ENCODE assay signal across 12 mouse cellular contexts in the genomic region with DNA sequence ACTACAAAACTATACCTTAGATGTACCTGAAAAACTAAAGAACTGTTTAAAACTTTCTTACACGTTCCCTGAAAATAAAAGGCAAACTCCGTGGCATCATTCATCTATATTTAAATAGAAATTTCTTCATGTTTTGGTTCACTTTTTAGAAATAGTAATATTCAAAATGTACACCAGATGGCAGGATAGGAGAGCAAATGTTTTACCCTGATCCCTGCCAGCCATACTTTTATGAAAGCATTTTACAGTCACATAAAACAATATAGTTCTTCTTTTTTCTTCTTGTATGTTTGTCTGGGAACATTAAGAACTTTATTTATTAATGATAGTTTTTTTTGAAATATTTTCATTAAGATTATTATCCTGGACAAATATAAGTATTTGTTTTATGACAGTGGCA.
DNase-seq lines count a peak whose midpoint lies in the region; ATAC-seq and TF ChIP-seq lines count a peak whose summit lies in the region.
"Had no signal": no experiment of that assay in that cellular context is flagged by ENCODE, and none has a peak within 500 bp of the region (broad histone marks: within the 10 kb centered on the region; RNA-seq: fewer than 3 reads in every experiment).

No protein-coding gene starts in this region.

- TF ChIP-seq CTCF in heart, adult 2 months (IDR thresholded peaks at IDR 0.05), result peak; percentile 42
- TF ChIP-seq CTCF in liver, adult 2 months (IDR thresholded peaks at IDR 0.05; ENCODE audit: low read depth, low read length), result 0 out of 2 replicates have a peak, but pooled peaks have one; percentile 1
- peak in 1 of 3 experiments; percentile 50; a peak in 2 of 6 replicates for TF ChIP-seq CTCF in MEL (IDR thresholded peaks at IDR 0.05 in 2 of 3, conservative IDR thresholded peaks at IDR 0.05 in 1 of 3; ENCODE audit: control insufficient read depth in 1 of 3, insufficient read depth in 1 of 3, low read depth in 2 of 3, low read length in 3 of 3, poor library complexity in 1 of 3, severe bottlenecking in 1 of 3)

- no peak for ATAC-seq in embryonic facial prominence, embryonic 14.5 days (ENCODE audit: low read depth)
- ATAC-seq: inflammation-experienced regulatory T-cells, adult 6 months had no signal

- no peaks in the 10 kb centered on the region for H3K27me3 ChIP-seq in heart, adult 2 months (ENCODE audit: control insufficient read depth, insufficient read depth, low read length)
- H3K27me3 ChIP-seq in heart, embryonic 10.5 days (ENCODE audit: insufficient read depth, poor library complexity, severe bottlenecking), result no peaks in the 10 kb centered on the region
- no peaks in the 10 kb centered on the region for H3K27me3 ChIP-seq in liver, adult 2 months (ENCODE audit: control insufficient read depth, insufficient read depth, low read length)
- H3K27me3 ChIP-seq in MEL (ENCODE audit: control insufficient read depth in 1 of 2, insufficient read depth in 2 of 2, low read length in 2 of 2), result no peaks in the 10 kb centered on the region
- no peaks in the 10 kb centered on the region for H3K27me3 ChIP-seq in embryonic facial prominence, embryonic 14.5 days (replicated peaks; ENCODE audit: control insufficient read depth, insufficient read depth, low read length)
- H3K27me3 ChIP-seq: heart, embryonic 13.5 days; stomach, embryonic 15.5 days had no signal

- H3K79me2 ChIP-seq in heart, adult 2 months (replicated peaks; ENCODE audit: control insufficient read depth, insufficient read depth, low read length), result no peaks in the 10 kb centered on the region
- no peaks in the 10 kb centered on the region for H3K79me2 ChIP-seq in liver, adult 2 months (ENCODE audit: control insufficient read depth, insufficient read depth, low read length)
- no peaks in the 10 kb centered on the region for H3K79me2 ChIP-seq in MEL (ENCODE audit: control insufficient read depth, insufficient read depth, low read length, poor library complexity)

- DNase-seq in heart, adult 2 months, result no peak
- no peak for DNase-seq in heart, embryonic 10.5 days (ENCODE audit: low spot score)
- no peak for DNase-seq in liver, adult 2 months (ENCODE audit: extremely low read depth, low read depth, low spot score)
- no peak for DNase-seq in liver
- DNase-seq in MEL (ENCODE audit: low read depth, low spot score), result peak; percentile 37
- DNase-seq in embryonic facial prominence, embryonic 14.5 days (ENCODE audit: low spot score), result peak; percentile 6
- DNase-seq in urinary bladder, adult 18-20 months (ENCODE audit: low spot score in 2 of 2), result no peak
- no peak for DNase-seq in ovary, postnatal 36 days (ENCODE audit: low spot score)
- DNase-seq: kidney, postnatal 4 days had no signal

- TF ChIP-seq POLR2A in heart, adult 2 months (IDR thresholded peaks at IDR 0.05; ENCODE audit: insufficient read depth, low read depth, low read length), result no peak
- TF ChIP-seq POLR2A in liver, adult 2 months (IDR thresholded peaks at IDR 0.05; ENCODE audit: extremely low read depth, insufficient read depth, low read length), result no peak
- no peak for TF ChIP-seq POLR2A in MEL (IDR thresholded peaks at IDR 0.05; ENCODE audit: control insufficient read depth in 1 of 2, insufficient read depth in 1 of 2, low read depth in 1 of 2, low read length in 2 of 2, poor library complexity in 1 of 2)

- 36% methylated on average over 2 of the region's 2 CpGs for WGBS in heart, adult 2 months
- WGBS in heart, embryonic 10.5 days, result 67% methylated on average over 2 of the region's 2 CpGs
- WGBS in liver, adult 2 months, result 47% methylated on average over 2 of the region's 2 CpGs
- WGBS in embryonic facial prominence, embryonic 14.5 days, result 51% methylated on average over 2 of the region's 2 CpGs

- TF ChIP-seq EP300 in heart, adult 2 months (IDR thresholded peaks at IDR 0.05; ENCODE audit: insufficient read depth, low read depth, low read length), result no peak
- no peak for TF ChIP-seq EP300 in MEL (IDR thresholded peaks at IDR 0.05; ENCODE audit: low read depth in 1 of 2, low read length in 2 of 2)

- H3K36me3 ChIP-seq in heart, adult 2 months (ENCODE audit: control insufficient read depth, insufficient read depth, low read length), result no peaks in the 10 kb centered on the region
- no peaks in the 10 kb centered on the region for H3K36me3 ChIP-seq in heart, embryonic 10.5 days
- no peaks in the 10 kb centered on the region for H3K36me3 ChIP-seq in liver, adult 2 months (ENCODE audit: control insufficient read depth, insufficient read depth, low read length)
- H3K36me3 ChIP-seq in MEL (ENCODE audit: control insufficient read depth in 1 of 2, insufficient read depth in 2 of 2, low read length in 2 of 2), result no peaks in the 10 kb centered on the region
- no peaks in the 10 kb centered on the region for H3K36me3 ChIP-seq in embryonic facial prominence, embryonic 14.5 days (ENCODE audit: control insufficient read depth, insufficient read depth, low read length)
- H3K36me3 ChIP-seq: heart, embryonic 13.5 days; stomach, embryonic 15.5 days had no signal

- H3K4me2 ChIP-seq in embryonic facial prominence, embryonic 14.5 days (ENCODE audit: low read depth, low read length), result no peak overlapping the region
- H3K4me2 ChIP-seq: heart, embryonic 13.5 days; stomach, embryonic 15.5 days had no signal

- intact Hi-C loops in heart, adult 2 months (cut with DNase I), result loop anchor here (5.0 kb wide), 1 partner anchor 958 kb away; no protein-coding TSS in a partner anchor

- TF ChIP-seq RAD21 in MEL (IDR thresholded peaks at IDR 0.05; ENCODE audit: low read depth, low read length), result peak; percentile 71

- H3K27ac ChIP-seq in heart, adult 2 months, result no peak overlapping the region
- no peak overlapping the region for H3K27ac ChIP-seq in heart, embryonic 10.5 days
- no peak overlapping the region for H3K27ac ChIP-seq in liver, adult 2 months (replicated peaks; ENCODE audit: insufficient read depth, low read depth, low read length)
- no peak overlapping the region for H3K27ac ChIP-seq in MEL (ENCODE audit: control insufficient read depth, low read depth, low read length)
- no peak overlapping the region for H3K27ac ChIP-seq in embryonic facial prominence, embryonic 14.5 days (replicated peaks; ENCODE audit: low read depth, low read length)
- H3K27ac ChIP-seq: heart, embryonic 13.5 days; stomach, embryonic 15.5 days had no signal

- no peak overlapping the region for H3K9ac ChIP-seq in heart, adult 2 months (ENCODE audit: low read depth, low read length)
- H3K9ac ChIP-seq in liver, adult 2 months (ENCODE audit: low read depth, low read length), result no peak overlapping the region
- H3K9ac ChIP-seq in MEL (ENCODE audit: control insufficient read depth, low read depth, low read length, poor library complexity, severe bottlenecking), result no peak overlapping the region
- no peak overlapping the region for H3K9ac ChIP-seq in embryonic facial prominence, embryonic 14.5 days (ENCODE audit: low read depth, low read length)
- H3K9ac ChIP-seq: heart, embryonic 13.5 days; stomach, embryonic 15.5 days had no signal

- no peaks in the 10 kb centered on the region for H3K9me3 ChIP-seq in heart, embryonic 10.5 days
- no peaks in the 10 kb centered on the region for H3K9me3 ChIP-seq in MEL (replicated peaks; ENCODE audit: insufficient read depth, low read length)
- H3K9me3 ChIP-seq in embryonic facial prominence, embryonic 14.5 days (ENCODE audit: control insufficient read depth, low read length), result no peaks in the 10 kb centered on the region
- H3K9me3 ChIP-seq: heart, embryonic 13.5 days; stomach, embryonic 15.5 days had no signal

- H3K4me1 ChIP-seq in heart, adult 2 months (ENCODE audit: control insufficient read depth, insufficient read depth, low read length), result no peaks in the 10 kb centered on the region
- H3K4me1 ChIP-seq in heart, embryonic 10.5 days, result no peaks in the 10 kb centered on the region
- no peaks in the 10 kb centered on the region for H3K4me1 ChIP-seq in liver, adult 2 months (ENCODE audit: control insufficient read depth, insufficient read depth, low read length)
- H3K4me1 ChIP-seq in MEL (ENCODE audit: control insufficient read depth in 1 of 2, insufficient read depth in 2 of 2, low read length in 2 of 2), result no peaks in the 10 kb centered on the region
- no peaks in the 10 kb centered on the region for H3K4me1 ChIP-seq in embryonic facial prominence, embryonic 14.5 days (ENCODE audit: control insufficient read depth, insufficient read depth, low read length)
- H3K4me1 ChIP-seq: heart, embryonic 13.5 days; stomach, embryonic 15.5 days had no signal

- no peak overlapping the region for H3K4me3 ChIP-seq in heart, adult 2 months
- H3K4me3 ChIP-seq in heart, embryonic 10.5 days, result no peak overlapping the region
- no peak overlapping the region for H3K4me3 ChIP-seq in liver, adult 2 months (ENCODE audit: insufficient read depth, low read depth, low read length)
- H3K4me3 ChIP-seq in MEL (ENCODE audit: control insufficient read depth in 1 of 2, insufficient read depth in 1 of 2, low read depth in 2 of 2, low read length in 2 of 2), result no peak overlapping the region
- H3K4me3 ChIP-seq in embryonic facial prominence, embryonic 14.5 days (ENCODE audit: low read depth, low read length), result no peak overlapping the region
- H3K4me3 ChIP-seq: heart, embryonic 13.5 days; stomach, embryonic 15.5 days had no signal

TF ChIP-seq in MEL, 35 proteins besides CTCF, POLR2A, EP300 and RAD21:
- TF ChIP-seq SIN3A (IDR thresholded peaks at IDR 0.05; ENCODE audit: low read length) (no peak), MAZ (IDR thresholded peaks at IDR 0.05; ENCODE audit: low read depth, low read length) (no peak), GATA1 (IDR thresholded peaks at IDR 0.05; ENCODE audit: low read depth, low read length) (no peak), GABPA (IDR thresholded peaks at IDR 0.05; ENCODE audit: low read depth, low read length) (no peak), ZC3H11A (IDR thresholded peaks at IDR 0.05; ENCODE audit: low read depth, low read length) (peak; percentile 54; the same call in 1 of the 2 replicates), USF1 (IDR thresholded peaks at IDR 0.05; ENCODE audit: low read depth, low read length) (no peak), MAFK (IDR thresholded peaks at IDR 0.05; ENCODE audit: borderline replicate concordance, low read depth, low read length) (no peak), SMC3 (IDR thresholded peaks at IDR 0.05; ENCODE audit: low read depth, low read length) (peak; percentile 72), MAX (IDR thresholded peaks at IDR 0.05; ENCODE audit: low read length) (no peak), RCOR1 (IDR thresholded peaks at IDR 0.05; ENCODE audit: low read depth, low read length) (no peak)

Comparison
In these comparisons a context has a peak if more than half of its experiments do, and no peak if none do; other contexts are left out.
1. DNase-seq: peak in MEL (single experiment) and embryonic facial prominence, embryonic 14.5 days (single experiment); none in heart, adult 2 months (0 of 2), heart, embryonic 10.5 days (single experiment), liver, adult 2 months (single experiment), liver (single experiment), urinary bladder, adult 18-20 months (0 of 2) and ovary, postnatal 36 days (single experiment).